Mouse (Mus musculus) MEL (cell line): ENCODE measurements at regions not wholly inside any gene's neighbourhood (a gene's known extent, or its start where the extent isn't known, plus 50 kb on each side); places are given as distances from the start of the nearest gene placed in this dataset.

Experiments used
- BHLHE40 ChIP-seq: IDR thresholded peaks from 2 replicates; pipeline ENCODE4 v1.6.1; 2012; ENCODE audit warnings: low read depth, mild to moderate bottlenecking, inconsistent platforms, low read length, improper control_type of control experiment, borderline replicate concordance
- CHD2 ChIP-seq: IDR thresholded peaks from 2 replicates; pipeline ENCODE4 v1.6.1; 2011; ENCODE audit warnings: low read length, improper control_type of control experiment
- CTCF ChIP-seq, 3 experiments: IDR thresholded peaks in 2 of 3; conservative IDR thresholded peaks in 1 of 3; 2 replicates each; pipeline ENCODE4 v1.5.1; 2011 to 2012; ENCODE audit warnings: low read length in 3 of 3, low read depth in 2 of 3, mild to moderate bottlenecking in 2 of 3, improper control_type of control experiment in 1 of 3, inconsistent platforms in 1 of 3, mixed read lengths in 1 of 3, moderate library complexity in 1 of 3; ENCODE audit not compliant: control insufficient read depth in 1 of 3, insufficient read depth in 1 of 3, poor library complexity in 1 of 3, severe bottlenecking in 1 of 3
- EP300 ChIP-seq, 2 experiments: IDR thresholded peaks; 2 replicates each; pipeline ENCODE4 v1.6.1; 2011; ENCODE audit warnings: improper control_type of control experiment in 2 of 2, low read length in 2 of 2, low read depth in 1 of 2, mild to moderate bottlenecking in 1 of 2
- GATA1 ChIP-seq: IDR thresholded peaks from 2 replicates; pipeline ENCODE4 v1.6.1; 2011; ENCODE audit warnings: low read depth, low read length, improper control_type of control experiment
- MAFK ChIP-seq: IDR thresholded peaks from 2 replicates; pipeline ENCODE4 v1.6.1; 2011; ENCODE audit warnings: low read depth, mild to moderate bottlenecking, low read length, improper control_type of control experiment, borderline replicate concordance
- MXI1 ChIP-seq: IDR thresholded peaks from 2 replicates; pipeline ENCODE4 v1.6.1; 2011; ENCODE audit warnings: mild to moderate bottlenecking, low read depth, low read length, improper control_type of control experiment
- NRF1 ChIP-seq: IDR thresholded peaks from 2 replicates; pipeline ENCODE4 v1.6.1; 2014; ENCODE audit warnings: low read depth, mild to moderate bottlenecking, inconsistent platforms, low read length, improper control_type of control experiment, moderate library complexity; ENCODE audit not compliant: poor library complexity, insufficient read depth, severe bottlenecking
- POLR2A ChIP-seq, 2 experiments: IDR thresholded peaks; 2 replicates each; pipeline ENCODE4 v1.6.1; 2011 to 2012; ENCODE audit warnings: low read length in 2 of 2, mild to moderate bottlenecking in 2 of 2, control low read depth in 1 of 2, improper control_type of control experiment in 1 of 2, low read depth in 1 of 2, moderate library complexity in 1 of 2; ENCODE audit not compliant: control insufficient read depth in 1 of 2, insufficient read depth in 1 of 2, poor library complexity in 1 of 2
- RAD21 ChIP-seq: IDR thresholded peaks from 2 replicates; pipeline ENCODE4 v1.6.1; 2011; ENCODE audit warnings: mild to moderate bottlenecking, low read depth, low read length, improper control_type of control experiment
- RCOR1 ChIP-seq: IDR thresholded peaks from 2 replicates; pipeline ENCODE4 v1.6.1; 2012; ENCODE audit warnings: low read depth, mild to moderate bottlenecking, inconsistent platforms, low read length, improper control_type of control experiment
- TCF12 ChIP-seq: IDR thresholded peaks from 2 replicates; pipeline ENCODE4 v1.6.1; 2014; ENCODE audit warnings: low read depth, mild to moderate bottlenecking, inconsistent platforms, low read length, improper control_type of control experiment, moderate library complexity
- ZKSCAN1 ChIP-seq: IDR thresholded peaks from 2 replicates; pipeline ENCODE4 v1.6.1; 2012; ENCODE audit warnings: low read depth, mild to moderate bottlenecking, inconsistent platforms, low read length, improper control_type of control experiment, moderate library complexity

GRCm38 (mm10) chr9:61662055-61663028, 252.0 kb downstream of the Rplp1 start:
- TF ChIP-seq CTCF (IDR thresholded peaks at IDR 0.05 in 2 of 3, conservative IDR thresholded peaks at IDR 0.05 in 1 of 3; ENCODE audit: control insufficient read depth in 1 of 3, insufficient read depth in 1 of 3, low read depth in 2 of 3, low read length in 3 of 3, poor library complexity in 1 of 3, severe bottlenecking in 1 of 3), result no peak
- TF ChIP-seq RCOR1, result peak; percentile 60
- 0 out of 2 replicates have a peak, but pooled peaks have one; percentile 28 for TF ChIP-seq GATA1
- no peak for TF ChIP-seq MAFK
- TF ChIP-seq EP300 (IDR thresholded peaks at IDR 0.05; ENCODE audit: low read depth in 1 of 2, low read length in 2 of 2), result peak in 1 of 2 experiments; percentile 50; a peak in 2 of 4 replicates
- no peak for TF ChIP-seq BHLHE40
- TF ChIP-seq POLR2A (IDR thresholded peaks at IDR 0.05; ENCODE audit: control insufficient read depth in 1 of 2, insufficient read depth in 1 of 2, low read depth in 1 of 2, low read length in 2 of 2, poor library complexity in 1 of 2), result no peak
- no peak for TF ChIP-seq RAD21
- no peak for TF ChIP-seq ZKSCAN1
- no peak for TF ChIP-seq TCF12
- TF ChIP-seq CHD2, result no peak
- TF ChIP-seq NRF1, result no peak
- no peak for TF ChIP-seq MXI1
